13 mouse cellular contexts compared by ENCODE assay signal in genomic region chr7:84564236-84564635, GRCm38 (mm10).
A peak's percentile ranks its signal among the peaks of the same experiment; 100 is the strongest.
DNase-seq lines count a peak whose midpoint lies in the region.
"Had no signal": no experiment of that assay in that cellular context is flagged by ENCODE, and none has a peak within 500 bp of the region (broad histone marks: within the 10 kb centered on the region; RNA-seq: fewer than 3 reads in every experiment).

No protein-coding gene starts in this region.

- peak; percentile 59 to 70 for DNase-seq in cerebellum, postnatal 10 days
- DNase-seq in cerebellum, adult 18-20 months = no peak
- DNase-seq in cerebellum, postnatal 25 days = peak; percentile 17 to 50
- DNase-seq in cerebellum, adult 11-12 months = no peak
- DNase-seq in NIH3T3 (ENCODE audit: low read depth) = peak; percentile 23
- DNase-seq: adrenal gland, adult 2 months; adrenal gland, postnatal 10 days; adrenal gland, postnatal 25 days; B cell, adult 2 months; cerebellum, adult 11 months; cerebellum, adult 9-10 months; cerebellum, postnatal 36 days; embryo, embryonic 11 days had no signal

Comparison
In these comparisons a context has a peak if more than half of its experiments do, and no peak if none do; other contexts are left out.
1. DNase-seq: peak in cerebellum, postnatal 10 days (2 of 2), cerebellum, postnatal 25 days (2 of 2) and NIH3T3 (single experiment); none in cerebellum, adult 18-20 months (0 of 2) and cerebellum, adult 11-12 months (single experiment).